Mouse (Mus musculus): ENCODE results near the gene Frmd4b. TPM values are rescaled to one million over a fixed set of nuclear protein-coding genes. Genes with fewer than 3 reads are reported as not detected.
"Not testable (repeated sequence)": the region's sequence is repeated elsewhere in the genome, so short reads cannot be mapped to it uniquely, and the experiment has no call there.

Gene Frmd4b
- total RNA-seq, 2 experiments from 2014 or later = 26.3 to 33.5 TPM

- DNase-seq = no peak
Observed at GRCm38 (mm10) chr6:97288047-97288855, 329.1 kb downstream of the Frmd4b start.

GRCm38 (mm10) chr6:97286332-97286731, 331.0 kb downstream of the Frmd4b start:
- DNase-seq = no peak

GRCm38 (mm10) chr6:97283676-97284075, 333.7 kb downstream of the Frmd4b start:
- no peak for DNase-seq

- no peak for DNase-seq
Observed at GRCm38 (mm10) chr6:97278878-97279277, 338.5 kb downstream of the Frmd4b start.

GRCm38 (mm10) chr6:97278014-97278787, 339.1 kb downstream of the Frmd4b start:
- peak; percentile 78 to 79 for DNase-seq

- no peak for DNase-seq
Observed at GRCm38 (mm10) chr6:97276890-97277497, 340.3 kb downstream of the Frmd4b start.

GRCm38 (mm10) chr6:97276366-97276765, 341.0 kb downstream of the Frmd4b start:
- no peak for DNase-seq

- DNase-seq = no peak
Observed at GRCm38 (mm10) chr6:97275760-97276159, 341.6 kb downstream of the Frmd4b start.

GRCm38 (mm10) chr6:97273777-97274176, 343.6 kb downstream of the Frmd4b start:
- no peak for DNase-seq

GRCm38 (mm10) chr6:97273058-97273710, 344.2 kb downstream of the Frmd4b start:
- no peak for DNase-seq

GRCm38 (mm10) chr6:97272349-97272748, 345.0 kb downstream of the Frmd4b start:
- no peak for DNase-seq

GRCm38 (mm10) chr6:97269596-97269995, 347.7 kb downstream of the Frmd4b start:
- no peak for DNase-seq

GRCm38 (mm10) chr6:97267132-97267531, 350.2 kb downstream of the Frmd4b start:
- no peak for DNase-seq

GRCm38 (mm10) chr6:97266661-97267060, 350.7 kb downstream of the Frmd4b start:
- no peak for DNase-seq

- no peak for DNase-seq
Observed at GRCm38 (mm10) chr6:97265705-97266104, 351.6 kb downstream of the Frmd4b start.

GRCm38 (mm10) chr6:97265240-97265639, 352.1 kb downstream of the Frmd4b start:
- no peak for DNase-seq

- DNase-seq = not testable (repeated sequence)
Observed at GRCm38 (mm10) chr6:97263750-97264149, 353.6 kb downstream of the Frmd4b start.

- DNase-seq = no peak
Observed at GRCm38 (mm10) chr6:97262229-97262628, 355.1 kb downstream of the Frmd4b start.

- not testable (repeated sequence) for DNase-seq
Observed at GRCm38 (mm10) chr6:97259926-97260325, 357.4 kb downstream of the Frmd4b start.

GRCm38 (mm10) chr6:97258489-97258888, 358.9 kb downstream of the Frmd4b start:
- DNase-seq = no peak

- no peak for DNase-seq
Observed at GRCm38 (mm10) chr6:97252711-97253221, 364.6 kb downstream of the Frmd4b start, which contains the start of gene Lmod3. Gene Lmod3, minus strand, starts transcription at chr6:97252759.

GRCm38 (mm10) chr6:97252086-97252485, 365.3 kb downstream of the Frmd4b start:
- DNase-seq = no peak

Measured in layer of hippocampus, postnatal 36 days (tissue).